Mouse (Mus musculus): ENCODE measurements at regions not wholly inside any gene's neighbourhood (a gene's known extent, or its start where the extent isn't known, plus 50 kb on each side); places are given as distances from the start of the nearest gene placed in this dataset.

- TF ChIP-seq CTCF (IDR thresholded peaks at IDR 0.05; ENCODE audit: extremely low read depth, insufficient read length, insufficient replicate concordance, low read depth, low read length) (no peak), POLR2A (IDR thresholded peaks at IDR 0.05; ENCODE audit: low read depth, low read length) (no peak)
- Histone ChIP-seq H3K4me1 (ENCODE audit: control insufficient read depth, insufficient read depth, insufficient read length, low read length) (no peaks in the 10 kb centered on the region), H3K27ac (ENCODE audit: insufficient read depth, low read depth, low read length) (no peak overlapping the region), H3K36me3 (ENCODE audit: control insufficient read depth, insufficient read depth, low read length) (no peaks in the 10 kb centered on the region), H3K27me3 (ENCODE audit: control insufficient read depth, insufficient read depth, low read length) (no peaks in the 10 kb centered on the region), H3K4me3 (ENCODE audit: low read depth, low read length) (no peak overlapping the region)
- WGBS: 72% methylated on average over 3 of the region's 3 CpGs
Measured at GRCm38 (mm10) chr7:124455659-124456058, 473.0 kb downstream of the Hs3st4 start.

- Histone ChIP-seq H3K4me1 (ENCODE audit: control insufficient read depth, insufficient read depth, insufficient read length, low read length) (no peaks in the 10 kb centered on the region), H3K4me3 (ENCODE audit: low read depth, low read length) (no peak overlapping the region), H3K27me3 (ENCODE audit: control insufficient read depth, insufficient read depth, low read length) (no peaks in the 10 kb centered on the region), H3K27ac (ENCODE audit: insufficient read depth, low read depth, low read length) (no peak overlapping the region), H3K36me3 (ENCODE audit: control insufficient read depth, insufficient read depth, low read length) (no peaks in the 10 kb centered on the region)
- 66% methylated on average over 1 of the region's 1 CpGs for WGBS
- TF ChIP-seq POLR2A (IDR thresholded peaks at IDR 0.05; ENCODE audit: low read depth, low read length) (no peak), CTCF (IDR thresholded peaks at IDR 0.05; ENCODE audit: extremely low read depth, insufficient read length, insufficient replicate concordance, low read depth, low read length) (no peak)
Measured at GRCm38 (mm10) chr7:124487326-124487725, 504.7 kb downstream of the Hs3st4 start.

DNA sequence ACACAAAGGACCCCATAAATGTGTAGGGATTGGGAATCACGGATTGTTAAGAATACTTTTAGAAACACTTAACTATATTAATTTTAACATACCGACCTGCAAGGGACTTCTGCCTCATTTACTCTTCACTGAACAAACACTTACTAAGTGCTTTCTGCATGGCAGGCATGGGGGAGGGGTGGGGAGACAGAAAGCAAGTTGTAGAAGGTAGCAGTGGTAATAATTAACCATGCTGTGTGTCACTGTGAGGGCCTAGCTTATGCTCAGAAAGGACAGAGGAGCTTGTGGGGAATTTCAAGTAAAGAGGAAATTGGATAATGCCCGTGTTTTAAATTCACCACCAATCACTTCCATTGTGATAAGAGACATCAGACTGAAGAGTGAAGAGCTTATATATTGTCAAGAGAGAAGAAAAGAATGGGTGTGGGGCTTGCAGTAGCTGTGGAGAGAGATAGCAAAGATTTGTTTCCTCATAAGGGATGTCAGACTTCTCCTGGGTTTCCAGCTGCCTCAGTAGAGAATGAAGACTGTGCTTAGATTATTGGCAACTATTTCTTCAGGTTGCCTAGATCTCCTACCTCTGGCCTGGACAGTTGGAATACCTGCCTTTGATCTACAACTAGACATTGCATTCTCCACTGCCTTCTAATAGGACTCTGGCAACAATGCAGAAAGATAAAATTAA, 508.6 kb downstream of the Hs3st4 start:
- Histone ChIP-seq H3K36me3 (ENCODE audit: control insufficient read depth, insufficient read depth, low read length) (no peaks in the 10 kb centered on the region), H3K27me3 (ENCODE audit: control insufficient read depth, insufficient read depth, low read length) (no peaks in the 10 kb centered on the region), H3K4me3 (ENCODE audit: low read depth, low read length) (no peak overlapping the region), H3K4me1 (ENCODE audit: control insufficient read depth, insufficient read depth, insufficient read length, low read length) (no peaks in the 10 kb centered on the region), H3K27ac (ENCODE audit: insufficient read depth, low read depth, low read length) (no peak overlapping the region)
- 21% methylated on average over 3 of the region's 3 CpGs for WGBS
- TF ChIP-seq POLR2A (IDR thresholded peaks at IDR 0.05; ENCODE audit: low read depth, low read length): no peak

DNA sequence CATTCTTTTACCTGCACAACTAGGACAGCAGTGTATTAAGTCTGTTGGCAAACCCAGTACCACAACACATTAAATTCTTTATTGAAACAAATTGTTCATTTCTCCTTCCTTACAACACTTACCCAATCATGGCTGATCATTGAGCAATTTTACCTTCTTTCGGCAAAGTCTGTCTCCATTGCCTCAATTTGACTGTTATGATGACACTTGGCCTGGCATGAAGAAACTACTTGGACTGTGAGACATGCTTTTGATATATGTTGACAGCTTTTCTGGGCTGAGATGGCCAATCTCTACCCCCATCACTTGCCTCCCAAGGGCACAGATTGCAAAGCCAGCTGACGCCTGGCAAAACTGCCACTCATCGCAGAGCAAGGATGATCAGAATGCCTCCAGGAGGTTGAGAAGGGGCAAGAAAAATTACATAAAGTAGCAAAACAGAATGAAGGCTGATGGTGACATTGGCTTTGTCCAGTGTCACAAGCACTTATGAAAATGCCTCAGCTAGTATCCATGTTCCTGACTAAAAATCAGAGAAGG, 509.3 kb downstream of the Hs3st4 start:
- no peaks in the 10 kb centered on the region for H3K27me3 ChIP-seq (ENCODE audit: control insufficient read depth, insufficient read depth, low read length)
- H3K27ac ChIP-seq (ENCODE audit: insufficient read depth, low read depth, low read length): no peak overlapping the region
- WGBS: 88% methylated on average over 3 of the region's 3 CpGs
- H3K4me3 ChIP-seq (ENCODE audit: low read depth, low read length): no peak overlapping the region
- H3K36me3 ChIP-seq (ENCODE audit: control insufficient read depth, insufficient read depth, low read length): no peaks in the 10 kb centered on the region
- no peaks in the 10 kb centered on the region for H3K4me1 ChIP-seq (ENCODE audit: control insufficient read depth, insufficient read depth, insufficient read length, low read length)
- TF ChIP-seq POLR2A (IDR thresholded peaks at IDR 0.05; ENCODE audit: low read depth, low read length) (no peak), CTCF (IDR thresholded peaks at IDR 0.05; ENCODE audit: extremely low read depth, insufficient read length, insufficient replicate concordance, low read depth, low read length) (no peak)

GRCm38 (mm10) chr7:124500636-124501035, 518.0 kb downstream of the Hs3st4 start:
- H3K27ac ChIP-seq (ENCODE audit: insufficient read depth, low read depth, low read length): no peak overlapping the region
- H3K36me3 ChIP-seq (ENCODE audit: control insufficient read depth, insufficient read depth, low read length): no peaks in the 10 kb centered on the region
- TF ChIP-seq POLR2A (IDR thresholded peaks at IDR 0.05; ENCODE audit: low read depth, low read length) (no peak), CTCF (IDR thresholded peaks at IDR 0.05; ENCODE audit: extremely low read depth, insufficient read length, insufficient replicate concordance, low read depth, low read length) (no peak)
- no peak overlapping the region for H3K4me3 ChIP-seq (ENCODE audit: low read depth, low read length)
- H3K4me1 ChIP-seq (ENCODE audit: control insufficient read depth, insufficient read depth, insufficient read length, low read length): no peaks in the 10 kb centered on the region
- H3K27me3 ChIP-seq (ENCODE audit: control insufficient read depth, insufficient read depth, low read length): no peaks in the 10 kb centered on the region
- WGBS: 33% methylated on average over 3 of the region's 3 CpGs

DNA sequence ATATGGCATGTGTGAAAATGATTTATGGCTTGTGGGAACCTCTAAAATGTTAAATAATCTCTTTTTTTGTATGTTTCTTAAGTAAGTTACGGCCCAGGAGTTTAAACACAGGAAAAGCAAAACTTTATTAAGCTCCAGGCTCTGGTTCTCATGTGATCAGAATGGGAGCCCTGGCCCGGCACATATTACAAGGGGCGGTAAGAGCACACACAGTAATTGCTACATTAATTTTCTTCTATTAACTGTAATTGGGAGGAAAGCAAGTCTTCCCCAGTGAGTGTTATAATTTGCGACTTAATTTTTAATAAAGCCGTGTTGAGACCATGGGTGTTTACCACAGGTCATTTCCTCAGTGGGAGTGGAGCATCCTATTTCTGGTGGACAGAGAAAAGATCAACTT, 520.1 kb downstream of the Hs3st4 start:
- Histone ChIP-seq H3K4me1 (ENCODE audit: control insufficient read depth, insufficient read depth, insufficient read length, low read length) (no peaks in the 10 kb centered on the region), H3K4me3 (ENCODE audit: low read depth, low read length) (no peak overlapping the region), H3K27ac (ENCODE audit: insufficient read depth, low read depth, low read length) (no peak overlapping the region), H3K27me3 (ENCODE audit: control insufficient read depth, insufficient read depth, low read length) (no peaks in the 10 kb centered on the region), H3K36me3 (ENCODE audit: control insufficient read depth, insufficient read depth, low read length) (no peaks in the 10 kb centered on the region)
- TF ChIP-seq POLR2A (IDR thresholded peaks at IDR 0.05; ENCODE audit: low read depth, low read length): no peak
- TF ChIP-seq CTCF (IDR thresholded peaks at IDR 0.05; ENCODE audit: extremely low read depth, insufficient read length, insufficient replicate concordance, low read depth, low read length): no peak
- 86% methylated on average over 5 of the region's 5 CpGs for WGBS

DNA sequence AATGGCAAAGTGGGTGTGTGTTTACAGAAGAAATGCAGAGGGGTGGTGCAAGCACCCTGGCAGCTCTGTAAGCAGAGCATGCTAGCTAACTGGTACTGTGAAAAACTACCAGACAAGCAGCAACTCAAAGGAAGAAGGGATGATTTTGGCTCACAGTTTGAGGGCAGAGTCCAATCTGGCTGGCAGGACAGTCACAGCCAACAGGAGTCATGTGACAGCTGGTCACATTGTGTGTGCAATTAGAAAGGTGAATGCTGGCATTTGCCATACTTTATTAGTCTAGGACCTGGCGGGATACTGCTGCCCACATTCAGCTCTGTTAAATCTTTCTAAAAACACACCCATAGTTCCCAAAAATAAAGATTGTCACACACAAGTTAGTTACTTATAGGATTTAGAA, 566.4 kb downstream of the Hs3st4 start:
- H3K4me3 ChIP-seq (ENCODE audit: low read depth, low read length): no peak overlapping the region
- H3K27me3 ChIP-seq (ENCODE audit: control insufficient read depth, insufficient read depth, low read length): no peaks in the 10 kb centered on the region
- 44% methylated on average over 1 of the region's 1 CpGs for WGBS
- H3K36me3 ChIP-seq (ENCODE audit: control insufficient read depth, insufficient read depth, low read length): no peaks in the 10 kb centered on the region
- H3K27ac ChIP-seq (ENCODE audit: insufficient read depth, low read depth, low read length): no peak overlapping the region
- H3K4me1 ChIP-seq (ENCODE audit: control insufficient read depth, insufficient read depth, insufficient read length, low read length): no peaks in the 10 kb centered on the region
- no peak for TF ChIP-seq POLR2A (IDR thresholded peaks at IDR 0.05; ENCODE audit: low read depth, low read length)
- TF ChIP-seq CTCF (IDR thresholded peaks at IDR 0.05; ENCODE audit: extremely low read depth, insufficient read length, insufficient replicate concordance, low read depth, low read length): no peak
